Mouse (Mus musculus): Measurements from ENCODE around the gene Dpp7. TPM values are rescaled to one million over a fixed set of nuclear protein-coding genes. Genes with fewer than 3 reads are reported as not detected.

The Dpp7 gene
- polyA plus RNA-seq (2012; rRNA removed): 22.1 and 29.3 TPM in 2 replicates

GRCm38 (mm10) chr2:25356208-25357079, at the start of gene Dpp7:
TSS of gene Dpp7 (minus strand) at chr2:25356359.

GRCm38 (mm10) chr2:25399051-25399450, 42.9 kb upstream of the Dpp7 start, which contains the start of gene Npdc1:
TSS of gene Npdc1 (plus strand) at chr2:25399351.

GRCm38 (mm10) chr2:25395721-25396596, 39.8 kb upstream of the Dpp7 start, which contains the start of gene Entpd2:
TSS of gene Entpd2 (plus strand) at chr2:25395874.

GRCm38 (mm10) chr2:25371764-25372643, 15.8 kb upstream of the Dpp7 start, which contains the start of gene Sapcd2:
TSS of gene Sapcd2 (plus strand) at chr2:25372321.

GRCm38 (mm10) chr2:25365091-25365761, 9.1 kb upstream of the Dpp7 start, which contains the start of gene Uap1l1:
TSS of gene Uap1l1 (minus strand) at chr2:25365682.

GRCm38 (mm10) chr2:25332286-25333160, 23.6 kb downstream of the Dpp7 start, which contains the start of gene Man1b1:
TSS of gene Man1b1 (plus strand) at chr2:25332338.

GRCm38 (mm10) chr2:25318971-25319773, 37.0 kb downstream of the Dpp7 start, which contains the start of gene Grin1:
TSS of gene Grin1 (minus strand) at chr2:25319187.

Other genes with a start within 250 kb of the Dpp7 start
- gene Nrarp, start 175.6 kb downstream of the Dpp7 start, polyA plus RNA-seq (2012; rRNA removed): 61.4 and 82.9 TPM in 2 replicates
- gene Tor4a, start 159.5 kb downstream of the Dpp7 start, polyA plus RNA-seq (2012; rRNA removed): 1.9 and 2.3 TPM in 2 replicates
- gene Nelfb, start 144.9 kb downstream of the Dpp7 start, polyA plus RNA-seq (2012; rRNA removed): 76.7 and 116 TPM in 2 replicates
- not detected in 2 replicates for gene Stpg3, start 141.7 kb downstream of the Dpp7 start, polyA plus RNA-seq (2012; rRNA removed)
- gene Fam166a, start 137.6 kb downstream of the Dpp7 start, polyA plus RNA-seq (2012; rRNA removed): 0.14 TPM in 1 of 2 replicates, not detected in the other
- 438 and 534 TPM in 2 replicates for gene Tubb4b, start 131.7 kb downstream of the Dpp7 start, polyA plus RNA-seq (2012; rRNA removed)
- gene Slc34a3, start 122.0 kb downstream of the Dpp7 start, polyA plus RNA-seq (2012; rRNA removed): 0.04 TPM in 1 of 2 replicates, not detected in the other
- gene Rnf224, start 119.6 kb downstream of the Dpp7 start, polyA plus RNA-seq (2012; rRNA removed): 0.02 TPM in 1 of 2 replicates, not detected in the other
- 25.3 and 26.0 TPM in 2 replicates for gene Rnf208, start 114.1 kb downstream of the Dpp7 start, polyA plus RNA-seq (2012; rRNA removed)
- gene Cysrt1, start 113.9 kb downstream of the Dpp7 start, polyA plus RNA-seq (2012; rRNA removed): 0.16 TPM in 1 of 2 replicates, not detected in the other
- 8.1 and 14.5 TPM in 2 replicates for gene AL732309.1, start 109.5 kb downstream of the Dpp7 start, polyA plus RNA-seq (2012; rRNA removed)
- 22.0 and 23.7 TPM in 2 replicates for gene Tmem203, start 100.9 kb downstream of the Dpp7 start, polyA plus RNA-seq (2012; rRNA removed)
- gene Tprn, start 93.7 kb downstream of the Dpp7 start, polyA plus RNA-seq (2012; rRNA removed): 4.1 and 4.2 TPM in 2 replicates
- gene Ssna1, start 83.9 kb downstream of the Dpp7 start, polyA plus RNA-seq (2012; rRNA removed): 131 and 133 TPM in 2 replicates
- gene Anapc2, start 83.9 kb downstream of the Dpp7 start, polyA plus RNA-seq (2012; rRNA removed): 106 and 109 TPM in 2 replicates
- gene Tmem210, start 68.2 kb downstream of the Dpp7 start, polyA plus RNA-seq (2012; rRNA removed): not detected in 2 replicates
- gene Lrrc26, start 66.4 kb downstream of the Dpp7 start, polyA plus RNA-seq (2012; rRNA removed): not detected in 2 replicates
- gene Grin1, start 37.2 kb downstream of the Dpp7 start, polyA plus RNA-seq (2012; rRNA removed): 1.6 and 2.0 TPM in 2 replicates
- 29.2 and 34.9 TPM in 2 replicates for gene Man1b1, start 24.0 kb downstream of the Dpp7 start, polyA plus RNA-seq (2012; rRNA removed)
- gene Uap1l1, start 9.3 kb upstream of the Dpp7 start, polyA plus RNA-seq (2012; rRNA removed): 2.9 and 5.3 TPM in 2 replicates
- gene Sapcd2, start 16.0 kb upstream of the Dpp7 start, polyA plus RNA-seq (2012; rRNA removed): 64.9 and 72.9 TPM in 2 replicates
- 0.11 and 0.17 TPM in 2 replicates for gene Entpd2, start 39.5 kb upstream of the Dpp7 start, polyA plus RNA-seq (2012; rRNA removed)
- gene Npdc1, start 43.0 kb upstream of the Dpp7 start, polyA plus RNA-seq (2012; rRNA removed): 146 and 170 TPM in 2 replicates
- 0.06 and 0.31 TPM in 2 replicates for gene Fut7, start 66.9 kb upstream of the Dpp7 start, polyA plus RNA-seq (2012; rRNA removed)
- 15.7 and 15.9 TPM in 2 replicates for gene Abca2, start 72.3 kb upstream of the Dpp7 start, polyA plus RNA-seq (2012; rRNA removed)
- gene Clic3, start 100.5 kb upstream of the Dpp7 start, polyA plus RNA-seq (2012; rRNA removed): 0.16 and 0.36 TPM in 2 replicates
- 23.7 and 35.7 TPM in 2 replicates for gene Paxx, start 104.7 kb upstream of the Dpp7 start, polyA plus RNA-seq (2012; rRNA removed)
- 0.34 and 0.41 TPM in 2 replicates for gene Ptgds, start 113.7 kb upstream of the Dpp7 start, polyA plus RNA-seq (2012; rRNA removed)
- not detected in 2 replicates for gene Lcn12, start 137.6 kb upstream of the Dpp7 start, polyA plus RNA-seq (2012; rRNA removed)
- gene Fbxw5, start 144.4 kb upstream of the Dpp7 start, polyA plus RNA-seq (2012; rRNA removed): 27.8 and 30.7 TPM in 2 replicates
- 3.8 and 4.0 TPM in 2 replicates for gene C8g, start 145.4 kb upstream of the Dpp7 start, polyA plus RNA-seq (2012; rRNA removed)
- gene Traf2, start 190.6 kb upstream of the Dpp7 start, polyA plus RNA-seq (2012; rRNA removed): 16.0 and 18.2 TPM in 2 replicates
- gene Edf1, start 201.5 kb upstream of the Dpp7 start, polyA plus RNA-seq (2012; rRNA removed): 165 and 237 TPM in 2 replicates
- 8.2 and 8.8 TPM in 2 replicates for gene Mamdc4, start 218.5 kb upstream of the Dpp7 start, polyA plus RNA-seq (2012; rRNA removed)
- gene Phpt1, start 218.9 kb upstream of the Dpp7 start, polyA plus RNA-seq (2012; rRNA removed): 154 and 192 TPM in 2 replicates
- 1.2 and 1.4 TPM in 2 replicates for gene Ajm1, start 225.4 kb upstream of the Dpp7 start, polyA plus RNA-seq (2012; rRNA removed)